Mouse (Mus musculus) CH12.LX (cell line): ENCODE data around the gene Ccdc38. TPM values are rescaled to one million over a fixed set of nuclear protein-coding genes. Genes with fewer than 3 reads are reported as not detected.

ENCODE experiments used
- DNase-seq: peaks from one replicate; pipeline ENCODE4 v3.0.0-alpha.2; 2013; ENCODE audit errors: extremely low read depth
- H3K27ac ChIP-seq: 2 replicates; pipeline ENCODE4 v1.5.1; 2012; ENCODE audit warnings: low read depth, mild to moderate bottlenecking, control low read depth, moderate library complexity; ENCODE audit not compliant: insufficient read depth
- H3K27me3 ChIP-seq: replicated peaks from 2 replicates; pipeline ENCODE3; 2012; ENCODE audit warnings: inconsistent platforms
- H3K36me3 ChIP-seq, 2 experiments: replicated peaks in 1 of 2; 2 replicates each; pipeline versions ENCODE3 to v1.6.1; 2012; ENCODE audit warnings: inconsistent platforms in 1 of 2, low read length in 1 of 2, mild to moderate bottlenecking in 1 of 2, mixed read lengths in 1 of 2, moderate library complexity in 1 of 2; ENCODE audit not compliant: control insufficient read depth in 1 of 2, insufficient read depth in 1 of 2
- H3K4me1 ChIP-seq, 2 experiments: 2 replicates each; pipeline ENCODE4 v1.6.1; 2012; ENCODE audit warnings: inconsistent platforms in 1 of 2, moderate library complexity in 1 of 2; ENCODE audit not compliant: insufficient read depth in 2 of 2, control insufficient read depth in 1 of 2
- H3K4me2 ChIP-seq: 2 replicates; pipeline ENCODE4 v1.6.1; 2012; ENCODE audit warnings: low read depth, mild to moderate bottlenecking, control low read depth; ENCODE audit not compliant: poor library complexity, insufficient read depth, severe bottlenecking
- H3K4me3 ChIP-seq, 3 experiments: fragments of 150-350 bp in 1 of 3; sonication (generic) in 1 of 3; replicated peaks in 1 of 3; 2 replicates each; pipeline versions ENCODE3 to v1.5.1; 2011 to 2012; ENCODE audit warnings: low read depth in 2 of 3, low read length in 2 of 3, mild to moderate bottlenecking in 2 of 3, moderate library complexity in 2 of 3, control low read depth in 1 of 3, improper control_type of control experiment in 1 of 3, inconsistent platforms in 1 of 3, mixed read lengths in 1 of 3; ENCODE audit not compliant: poor library complexity in 1 of 3
- H3K79me2 ChIP-seq: replicated peaks from 2 replicates; pipeline ENCODE4 v1.6.1; 2012; ENCODE audit warnings: mild to moderate bottlenecking, moderate library complexity; ENCODE audit not compliant: control insufficient read depth, poor library complexity, insufficient read depth, severe bottlenecking; ENCODE audit errors: extremely low read depth
- H3K9ac ChIP-seq: 2 replicates; pipeline ENCODE4 v1.6.1; 2012; ENCODE audit warnings: low read depth, mild to moderate bottlenecking, control low read depth, moderate library complexity; ENCODE audit not compliant: insufficient read depth
- H3K9me3 ChIP-seq: replicated peaks from 2 replicates; pipeline ENCODE3; 2012; ENCODE audit warnings: low read length, inconsistent platforms, mixed read lengths
- BHLHE40 ChIP-seq: IDR thresholded peaks from 2 replicates; pipeline ENCODE4 v1.6.1; 2011; ENCODE audit warnings: mild to moderate bottlenecking, low read depth, low read length, improper control_type of control experiment
- CHD1 ChIP-seq: IDR thresholded peaks from 2 replicates; pipeline ENCODE4 v1.6.1; 2012; ENCODE audit warnings: low read depth, low read length, improper control_type of control experiment, inconsistent platforms
- E2F4 ChIP-seq: IDR thresholded peaks from 2 replicates; pipeline ENCODE4 v1.6.1; 2011; ENCODE audit warnings: low read depth, low read length, improper control_type of control experiment; ENCODE audit not compliant: insufficient replicate concordance
- ELF1 ChIP-seq: IDR thresholded peaks from 2 replicates; pipeline ENCODE4 v1.6.1; 2014; ENCODE audit warnings: low read depth, mild to moderate bottlenecking, inconsistent platforms, low read length, improper control_type of control experiment
- EP300 ChIP-seq: IDR thresholded peaks from 2 replicates; pipeline ENCODE4 v1.6.1; 2011; ENCODE audit warnings: low read length, improper control_type of control experiment
- ETS1 ChIP-seq: conservative IDR thresholded peaks from 2 replicates; pipeline ENCODE4 v1.6.1; 2012; ENCODE audit warnings: low read depth, mild to moderate bottlenecking, inconsistent platforms, low read length, improper control_type of control experiment, moderate library complexity
- HCFC1 ChIP-seq: IDR thresholded peaks from 2 replicates; pipeline ENCODE4 v1.6.1; 2012; ENCODE audit warnings: low read depth, mild to moderate bottlenecking, inconsistent platforms, low read length, improper control_type of control experiment
- JUN ChIP-seq: IDR thresholded peaks from 2 replicates; pipeline ENCODE4 v1.6.1; 2011; ENCODE audit warnings: low read depth, mild to moderate bottlenecking, low read length, improper control_type of control experiment, moderate library complexity; ENCODE audit not compliant: insufficient read depth
- KAT2A ChIP-seq: IDR thresholded peaks from 2 replicates; pipeline ENCODE4 v1.6.1; 2012; ENCODE audit warnings: low read length, improper control_type of control experiment, inconsistent platforms; ENCODE audit not compliant: insufficient replicate concordance
- MAX ChIP-seq: IDR thresholded peaks from 2 replicates; pipeline ENCODE4 v1.6.1; 2011; ENCODE audit warnings: low read length, improper control_type of control experiment
- MAZ ChIP-seq: IDR thresholded peaks from 2 replicates; pipeline ENCODE4 v1.6.1; 2012; ENCODE audit warnings: low read depth, mild to moderate bottlenecking, inconsistent platforms, low read length, improper control_type of control experiment, moderate library complexity
- MXI1 ChIP-seq: IDR thresholded peaks from 2 replicates; pipeline ENCODE4 v1.6.1; 2011; ENCODE audit warnings: mild to moderate bottlenecking, low read depth, low read length, improper control_type of control experiment
- MYC ChIP-seq: IDR thresholded peaks from 2 replicates; pipeline ENCODE4 v1.6.1; 2011; ENCODE audit warnings: low read depth, mild to moderate bottlenecking, improper control_type of control experiment, low read length
- NRF1 ChIP-seq: IDR thresholded peaks from 2 replicates; pipeline ENCODE4 v1.6.1; 2014; ENCODE audit warnings: low read depth, mild to moderate bottlenecking, inconsistent platforms, low read length, improper control_type of control experiment, moderate library complexity
- PAX5 ChIP-seq: IDR thresholded peaks from 2 replicates; pipeline ENCODE4 v1.6.1; 2012; ENCODE audit warnings: low read length, inconsistent platforms, mixed read lengths
- POLR2A ChIP-seq: IDR thresholded peaks from 2 replicates; pipeline ENCODE4 v1.6.1; 2011; ENCODE audit warnings: low read depth, mild to moderate bottlenecking, improper control_type of control experiment, low read length
- POLR2AphosphoS2 ChIP-seq: IDR thresholded peaks from 2 replicates; pipeline ENCODE4 v1.6.1; 2011; ENCODE audit warnings: low read depth, low read length, improper control_type of control experiment
- RCOR1 ChIP-seq: conservative IDR thresholded peaks from 2 replicates; pipeline ENCODE4 v1.6.1; 2012; ENCODE audit warnings: low read depth, mild to moderate bottlenecking, inconsistent platforms, low read length, improper control_type of control experiment
- TBP ChIP-seq: conservative IDR thresholded peaks from 2 replicates; pipeline ENCODE4 v1.6.1; 2011; ENCODE audit warnings: low read depth, low read length, improper control_type of control experiment
- USF1 ChIP-seq: IDR thresholded peaks from 2 replicates; pipeline ENCODE4 v1.6.1; 2014; ENCODE audit warnings: low read depth, mild to moderate bottlenecking, inconsistent platforms, low read length, improper control_type of control experiment
- USF2 ChIP-seq: conservative IDR thresholded peaks from 2 replicates; pipeline ENCODE4 v1.6.1; 2011; ENCODE audit warnings: low read depth, low read length, improper control_type of control experiment
- ZC3H11A ChIP-seq: IDR thresholded peaks from 2 replicates; pipeline ENCODE4 v1.6.1; 2012; ENCODE audit warnings: low read depth, mild to moderate bottlenecking, inconsistent platforms, low read length, improper control_type of control experiment
- ZKSCAN1 ChIP-seq: IDR thresholded peaks from 2 replicates; pipeline ENCODE4 v1.6.1; 2012; ENCODE audit warnings: low read depth, inconsistent platforms, low read length, improper control_type of control experiment, borderline replicate concordance
- ZMIZ1 ChIP-seq: IDR thresholded peaks from 2 replicates; pipeline ENCODE4 v1.6.1; 2012; ENCODE audit warnings: low read depth, mild to moderate bottlenecking, inconsistent platforms, low read length, improper control_type of control experiment
- ZNF384 ChIP-seq: IDR thresholded peaks from 2 replicates; pipeline ENCODE4 v1.6.1; 2012; ENCODE audit warnings: low read depth, low read length, improper control_type of control experiment, inconsistent platforms
- dilution Hi-C: fragments of 300-500 bp; cut with MboI; formaldehyde crosslinking; loops from 2 replicates; pipeline ENCODE4 v1.14.3; 2020; ENCODE audit warnings: low sequenced_read_pairs; ENCODE audit not compliant: extremely low pct_unique_long_range_greater_than_20kb, extremely low pct_ligation_motif_present
- in situ Hi-C: fragments of 300-500 bp; cut with MboI; formaldehyde crosslinking; loops from 3 replicates; pipeline ENCODE4 v1.14.3; 2019; ENCODE audit warnings: low sequenced_read_pairs, low pct_ligation_motif_present, low pct_unique_long_range_greater_than_20kb, mixed read lengths
- polyA plus RNA-seq: library from polyadenylated mRNA; unstranded; fragments of >175 nt; gene quantifications from 2 replicates; pipeline ENCODE4 v1.2.1, GENCODE M21; 2012; ENCODE audit warnings: low read depth; ENCODE audit not compliant: insufficient read length
- total RNA-seq, 2 experiments: library from RNA; depleted of rRNA; stranded (reverse); fragments of 300-350 nt in 1 of 2; fragments of >200 nt in 1 of 2; gene quantifications; 2 replicates each; pipeline ENCODE4 v1.2.3; 2012 to 2014

The Ccdc38 gene
- total and polyA plus RNA-seq, 3 experiments = 9.2 to 47.3 (median 17.9) TPM

DNA sequence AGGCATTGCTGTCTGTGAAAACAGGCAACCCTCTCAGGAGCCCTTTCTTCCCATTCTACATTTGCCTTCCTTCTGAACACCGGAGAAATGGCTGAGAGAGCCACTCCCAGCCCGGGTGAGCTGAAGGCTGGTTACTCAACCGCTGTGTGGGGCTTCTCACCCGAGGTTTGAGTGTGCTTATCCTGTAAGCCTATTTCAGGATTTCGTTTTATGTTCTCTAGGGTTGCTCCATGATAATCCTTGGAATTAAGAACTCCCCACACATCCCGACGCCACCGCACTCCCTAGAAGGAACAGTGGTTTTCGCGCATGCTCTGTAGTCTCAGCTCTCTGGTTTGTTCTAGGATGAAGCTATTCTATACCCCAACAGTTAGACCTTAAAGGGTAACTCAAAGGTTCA is 39.1 kb upstream of the Ccdc38 start:
- H3K4me3 ChIP-seq = no peak overlapping the region
- dilution Hi-C loops = no loop called here
- no peak overlapping the region for H3K27ac ChIP-seq
- DNase-seq = no peak
- TF ChIP-seq MXI1 (no peak), NRF1 (no peak), MAX (no peak), KAT2A (no peak), ETS1 (no peak), ZNF384 (no peak), POLR2A (no peak), RCOR1 (no peak), MAZ (no peak), USF1 (no peak), HCFC1 (no peak), TBP (no peak), BHLHE40 (no peak), EP300 (no peak), ZKSCAN1 (no peak), ZC3H11A (no peak), PAX5 (no peak), JUN (no peak), E2F4 (no peak), CHD1 (no peak)
- TF ChIP-seq, all 38 proteins: peak for 0
- in situ Hi-C loops = no loop called here
- Histone ChIP-seq H3K4me1 (0 out of 4 replicates have a peak, but pooled peaks cover 0 to 2% of the 10 kb centered on the region in 2 experiments), H3K9me3 (no peaks in the 10 kb centered on the region), H3K9ac (no peak overlapping the region), H3K36me3 (no peaks in the 10 kb centered on the region), H3K4me2 (no peak overlapping the region), H3K79me2 (no peaks in the 10 kb centered on the region), H3K27me3 (no peaks in the 10 kb centered on the region)

- no peak overlapping the region for H3K4me3 ChIP-seq
- in situ Hi-C loops = no loop called here
- H3K79me2 ChIP-seq = no peaks in the 10 kb centered on the region
- H3K36me3 ChIP-seq = no peaks in the 10 kb centered on the region
- TF ChIP-seq POLR2A = no peak
- TF ChIP-seq MYC = no peak
- TF ChIP-seq TBP = no peak
- no peak for TF ChIP-seq BHLHE40
- TF ChIP-seq KAT2A = no peak
- TF ChIP-seq ELF1 = no peak
- no peak for TF ChIP-seq ZC3H11A
- no peak for TF ChIP-seq POLR2AphosphoS2
- TF ChIP-seq MAX = no peak
- TF ChIP-seq ZKSCAN1 = no peak
- TF ChIP-seq E2F4 = no peak
- no peak for TF ChIP-seq RCOR1
- TF ChIP-seq HCFC1 = no peak
- no peak for TF ChIP-seq ZMIZ1
- no peak for TF ChIP-seq USF2
- no peak for DNase-seq
- no peaks in the 10 kb centered on the region for H3K9me3 ChIP-seq
- no peak overlapping the region for H3K4me2 ChIP-seq
- no peaks in the 10 kb centered on the region for H3K27me3 ChIP-seq
- H3K4me1 ChIP-seq = 0 out of 4 replicates have a peak, but pooled peaks cover 0 to 2% of the 10 kb centered on the region in 2 experiments
- no peak overlapping the region for H3K27ac ChIP-seq
- dilution Hi-C loops = no loop called here
- H3K9ac ChIP-seq = no peak overlapping the region
These were observed 32.0 kb upstream of the Ccdc38 start for GRCm38 (mm10) chr10:93508383-93508970.
